Mouse (Mus musculus) thymus, postnatal 10 days (tissue): Measurements from ENCODE around the gene Vmn1r205.
"Not testable (repeated sequence)": the region's sequence is repeated elsewhere in the genome, so short reads cannot be mapped to it uniquely, and the experiment has no call there.

Experiments
- DNase-seq, 2 experiments: peaks; one replicate each; pipeline ENCODE4 v3.0.0; 2021; ENCODE audit warnings: low spot score in 2 of 2

Vmn1r205 gene

GRCm38 (mm10) chr13:22592900-22593299 is at the start of gene Vmn1r205:
Vmn1r205 (minus strand) TSS chr13:22593000.
- no peak for DNase-seq

DNA sequence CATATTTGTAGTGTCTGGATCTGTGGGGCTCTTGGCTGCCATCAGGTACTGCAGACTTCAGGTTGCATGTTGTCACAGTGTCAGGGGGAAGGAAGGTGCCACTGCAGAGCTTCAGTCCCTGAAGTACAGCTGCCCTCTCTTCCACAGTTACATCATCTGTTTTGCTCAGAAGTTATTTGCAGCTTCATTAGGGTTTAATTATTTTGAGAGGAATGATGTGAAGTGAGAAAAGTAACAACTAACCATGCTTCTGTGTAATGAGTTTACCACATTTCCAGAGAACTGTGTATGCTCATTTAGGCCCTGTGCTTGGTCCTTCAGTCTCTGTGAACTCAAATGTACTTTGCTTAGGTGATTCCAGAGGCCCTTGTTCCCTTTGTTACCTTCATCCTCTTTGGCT is 31.4 kb upstream of the Vmn1r205 start, which contains the start of gene Vmn1r206:
Gene Vmn1r206 (minus strand): TSS at position 101 of the 400 bp plus-strand sequence.
- not testable (repeated sequence) for DNase-seq

DNA sequence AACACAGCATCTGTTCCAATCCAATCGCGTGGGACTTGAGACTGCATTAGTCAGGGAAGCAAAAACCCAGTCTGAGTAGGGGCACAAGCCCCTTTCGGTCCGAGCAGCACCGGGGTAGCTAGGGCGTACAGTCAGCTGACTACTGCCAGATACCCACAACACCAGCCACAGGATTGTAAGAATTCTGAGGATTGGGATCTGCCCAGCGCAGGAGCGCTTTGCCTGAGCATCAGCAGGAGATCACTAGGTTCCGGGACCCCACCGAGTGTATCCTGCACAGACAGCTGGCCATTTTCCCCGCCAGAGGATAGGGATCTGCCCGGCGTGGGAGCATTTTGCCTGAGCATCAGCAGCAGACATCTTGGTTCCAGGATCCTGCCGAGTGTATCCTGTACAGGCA is 9.5 kb downstream of the Vmn1r205 start:
- DNase-seq = not testable (repeated sequence)

DNA sequence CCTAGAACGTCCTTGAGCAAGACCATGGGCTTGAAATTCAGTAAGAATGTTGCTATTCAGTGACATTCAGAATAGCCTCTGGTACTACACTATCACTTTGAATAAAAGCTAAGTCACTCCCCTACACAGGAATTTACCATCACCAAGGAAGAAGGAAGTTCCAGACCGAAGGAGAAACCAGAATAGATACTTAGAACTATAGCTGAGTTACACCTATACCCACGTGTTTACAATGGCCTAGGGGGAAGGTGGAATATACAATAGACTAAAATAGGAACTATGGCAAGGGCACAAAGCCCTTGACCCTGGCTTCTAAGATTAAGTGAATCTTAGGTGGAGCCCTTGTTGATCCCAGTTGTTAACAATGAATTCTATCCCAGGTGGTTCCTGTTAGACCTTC is 17.9 kb downstream of the Vmn1r205 start:
- DNase-seq = not testable (repeated sequence)

- DNase-seq = not testable (repeated sequence)
These were observed 39.9 kb downstream of the Vmn1r205 start, which contains the start of gene Vmn1r204 for GRCm38 (mm10) chr13:22552898-22553297. Vmn1r204 (plus strand) TSS chr13:22553198.
